Mouse (Mus musculus): Measurements from ENCODE around the gene Katnal1. TPM values are rescaled to one million over a fixed set of nuclear protein-coding genes. Genes with fewer than 3 reads are reported as not detected.

The Katnal1 gene
- polyA plus RNA-seq, 1 experiment from 2014 or later = 36.5 TPM

- Histone ChIP-seq H3K27me3 (no peaks in the 10 kb centered on the region), H3K9ac (no peak overlapping the region), H3K36me3 (peaks cover 40% of the 10 kb centered on the region), H3K4me1 (replicated peaks) (no peaks in the 10 kb centered on the region), H3K27ac (replicated peaks) (no peak overlapping the region), H3K9me3 (no peaks in the 10 kb centered on the region), H3K4me2 (no peak overlapping the region), H3K4me3 (no peak overlapping the region)
- no peak for ATAC-seq (ENCODE audit: low FRiP score, low read depth)
- WGBS = 75% methylated on average over 5 of the region's 5 CpGs
These were observed 11.1 kb downstream of the Katnal1 start for GRCm38 (mm10) chr5:148918049-148918448.

- no peak overlapping the region for H3K4me3 ChIP-seq
- no peak overlapping the region for H3K4me2 ChIP-seq
- WGBS = 80% methylated on average over 6 of the region's 6 CpGs
- no peak overlapping the region for H3K27ac ChIP-seq (replicated peaks)
- no peaks in the 10 kb centered on the region for H3K9me3 ChIP-seq
- no peak for ATAC-seq (ENCODE audit: low FRiP score, low read depth)
- H3K9ac ChIP-seq = no peak overlapping the region
- peaks cover 46% of the 10 kb centered on the region for H3K36me3 ChIP-seq
- no peaks in the 10 kb centered on the region for H3K4me1 ChIP-seq (replicated peaks)
- no peaks in the 10 kb centered on the region for H3K27me3 ChIP-seq
These were observed 12.3 kb downstream of the Katnal1 start for GRCm38 (mm10) chr5:148916775-148917174.

GRCm38 (mm10) chr5:148912262-148912661 is 16.9 kb downstream of the Katnal1 start:
- no peak overlapping the region for H3K4me3 ChIP-seq
- no peaks in the 10 kb centered on the region for H3K27me3 ChIP-seq
- no peak overlapping the region for H3K27ac ChIP-seq (replicated peaks)
- H3K36me3 ChIP-seq = peaks cover 21% of the 10 kb centered on the region
- no peak for ATAC-seq (ENCODE audit: low FRiP score, low read depth)
- H3K9ac ChIP-seq = no peak overlapping the region
- H3K9me3 ChIP-seq = no peaks in the 10 kb centered on the region
- peaks cover 18% of the 10 kb centered on the region for H3K4me1 ChIP-seq (replicated peaks)
- 53% methylated on average over 3 of the region's 3 CpGs for WGBS
- no peak overlapping the region for H3K4me2 ChIP-seq

GRCm38 (mm10) chr5:148910066-148910465 is 19.1 kb downstream of the Katnal1 start:
- Histone ChIP-seq H3K9ac (no peak overlapping the region), H3K4me2 (no peak overlapping the region), H3K36me3 (peaks cover 13% of the 10 kb centered on the region), H3K4me3 (no peak overlapping the region), H3K9me3 (no peaks in the 10 kb centered on the region), H3K27me3 (no peaks in the 10 kb centered on the region), H3K27ac (replicated peaks) (no peak overlapping the region), H3K4me1 (replicated peaks) (peaks cover 28% of the 10 kb centered on the region)
- ATAC-seq (ENCODE audit: low FRiP score, low read depth) = no peak
- 95% methylated on average over 4 of the region's 4 CpGs for WGBS

GRCm38 (mm10) chr5:148909402-148909801 is 19.7 kb downstream of the Katnal1 start:
- H3K9me3 ChIP-seq = no peaks in the 10 kb centered on the region
- H3K4me1 ChIP-seq (replicated peaks) = peaks cover 31% of the 10 kb centered on the region
- peak overlapping the region; percentile 48; the same call in 1 of the 2 replicates for H3K27ac ChIP-seq (replicated peaks)
- no peak for ATAC-seq (ENCODE audit: low FRiP score, low read depth)
- H3K4me3 ChIP-seq = no peak overlapping the region
- H3K4me2 ChIP-seq = no peak overlapping the region
- no peaks in the 10 kb centered on the region for H3K27me3 ChIP-seq
- 25% methylated on average over 6 of the region's 6 CpGs for WGBS
- H3K9ac ChIP-seq = no peak overlapping the region
- peaks cover 14% of the 10 kb centered on the region for H3K36me3 ChIP-seq

GRCm38 (mm10) chr5:148909057-148909395 is 20.1 kb downstream of the Katnal1 start:
- Histone ChIP-seq H3K4me3 (no peak overlapping the region), H3K27ac (replicated peaks) (peak overlapping the region; percentile 48; the same call in 1 of the 2 replicates), H3K36me3 (peaks cover 18% of the 10 kb centered on the region), H3K4me1 (replicated peaks) (peaks cover 31% of the 10 kb centered on the region), H3K27me3 (no peaks in the 10 kb centered on the region), H3K4me2 (no peak overlapping the region), H3K9ac (no peak overlapping the region), H3K9me3 (no peaks in the 10 kb centered on the region)
- WGBS = 10% methylated on average over 7 of the region's 7 CpGs
- peak; percentile 54; the same call in 1 of the 2 replicates for ATAC-seq (ENCODE audit: low FRiP score, low read depth)

- H3K9ac ChIP-seq = no peak overlapping the region
- WGBS = 35% methylated on average over 17 of the region's 17 CpGs
- peak; percentile 70 for ATAC-seq (ENCODE audit: low FRiP score, low read depth)
- H3K9me3 ChIP-seq = no peaks in the 10 kb centered on the region
- no peaks in the 10 kb centered on the region for H3K27me3 ChIP-seq
- H3K4me1 ChIP-seq (replicated peaks) = peaks cover 31% of the 10 kb centered on the region
- H3K4me2 ChIP-seq = no peak overlapping the region
- peaks cover 19% of the 10 kb centered on the region for H3K36me3 ChIP-seq
- H3K27ac ChIP-seq (replicated peaks) = peak overlapping the region; percentile 48
- H3K4me3 ChIP-seq = no peak overlapping the region
These were observed 20.7 kb downstream of the Katnal1 start for GRCm38 (mm10) chr5:148908191-148909056.

GRCm38 (mm10) chr5:148906305-148906704 is 22.8 kb downstream of the Katnal1 start:
- Histone ChIP-seq H3K9me3 (no peaks in the 10 kb centered on the region), H3K27me3 (no peaks in the 10 kb centered on the region), H3K4me2 (no peak overlapping the region), H3K36me3 (peaks cover 11% of the 10 kb centered on the region; the same call in 1 of the 2 replicates), H3K4me1 (replicated peaks) (peaks cover 31% of the 10 kb centered on the region), H3K9ac (no peak overlapping the region), H3K27ac (replicated peaks) (no peak overlapping the region), H3K4me3 (no peak overlapping the region)
- WGBS = 84% methylated on average over 4 of the region's 4 CpGs
- no peak for ATAC-seq (ENCODE audit: low FRiP score, low read depth)

- Histone ChIP-seq H3K4me2 (no peak overlapping the region), H3K4me3 (no peak overlapping the region), H3K4me1 (replicated peaks) (peaks cover 31% of the 10 kb centered on the region), H3K9me3 (no peaks in the 10 kb centered on the region), H3K36me3 (peaks cover 15% of the 10 kb centered on the region; the same call in 1 of the 2 replicates), H3K27me3 (no peaks in the 10 kb centered on the region), H3K9ac (no peak overlapping the region), H3K27ac (replicated peaks) (no peak overlapping the region)
- 71% methylated on average over 6 of the region's 6 CpGs for WGBS
- ATAC-seq (ENCODE audit: low FRiP score, low read depth) = no peak
These were observed 24.3 kb downstream of the Katnal1 start for GRCm38 (mm10) chr5:148904846-148905245.

GRCm38 (mm10) chr5:148899361-148899760 is 29.8 kb downstream of the Katnal1 start:
- WGBS = 94% methylated on average over 7 of the region's 7 CpGs
- Histone ChIP-seq H3K4me3 (no peak overlapping the region), H3K27ac (replicated peaks) (no peak overlapping the region), H3K36me3 (peaks cover 13% of the 10 kb centered on the region; the same call in 1 of the 2 replicates), H3K9ac (no peak overlapping the region), H3K4me2 (no peak overlapping the region), H3K4me1 (replicated peaks) (peaks cover 11% of the 10 kb centered on the region; the same call in 1 of the 2 replicates), H3K27me3 (no peaks in the 10 kb centered on the region), H3K9me3 (no peaks in the 10 kb centered on the region)
- no peak for ATAC-seq (ENCODE audit: low FRiP score, low read depth)

GRCm38 (mm10) chr5:148897941-148898417 is 31.1 kb downstream of the Katnal1 start:
- H3K4me3 ChIP-seq = no peak overlapping the region
- H3K4me2 ChIP-seq = no peak overlapping the region
- no peak overlapping the region for H3K27ac ChIP-seq (replicated peaks)
- peaks cover 14% of the 10 kb centered on the region for H3K36me3 ChIP-seq
- no peaks in the 10 kb centered on the region for H3K27me3 ChIP-seq
- no peaks in the 10 kb centered on the region for H3K9me3 ChIP-seq
- WGBS = 58% methylated on average over 12 of the region's 12 CpGs
- no peak overlapping the region for H3K9ac ChIP-seq
- 0 out of 2 replicates have a peak, but pooled peaks have one; percentile 42 for ATAC-seq (ENCODE audit: low FRiP score, low read depth)
- H3K4me1 ChIP-seq (replicated peaks) = peaks cover 11% of the 10 kb centered on the region; the same call in 1 of the 2 replicates

GRCm38 (mm10) chr5:148897069-148897702 is 31.9 kb downstream of the Katnal1 start:
- Histone ChIP-seq H3K4me1 (replicated peaks) (peaks cover 11% of the 10 kb centered on the region; the same call in 1 of the 2 replicates), H3K4me3 (no peak overlapping the region), H3K27me3 (no peaks in the 10 kb centered on the region), H3K27ac (replicated peaks) (0 out of 2 replicates have a peak overlapping the region, but pooled peaks have one; percentile 12), H3K9ac (no peak overlapping the region), H3K4me2 (no peak overlapping the region), H3K36me3 (peaks cover 22% of the 10 kb centered on the region), H3K9me3 (no peaks in the 10 kb centered on the region)
- 43% methylated on average over 14 of the region's 14 CpGs for WGBS
- 0 out of 2 replicates have a peak, but pooled peaks have one; percentile 62 for ATAC-seq (ENCODE audit: low FRiP score, low read depth)
